Mouse (Mus musculus) mouse trophoblast stem cell (cell line): ENCODE measurements around the gene Gas2.

ENCODE experiments used
- in situ Hi-C, 2 experiments: fragments of 300-500 bp; cut with MseI, MboI; formaldehyde crosslinking; loops; 2 replicates in 1 of 2; 3 replicates in 1 of 2; pipeline ENCODE4 v1.15.1; 2025

The Gas2 gene

GRCm38 (mm10) chr7:51964681-51965080 is 102.9 kb downstream of the Gas2 start:
- in situ Hi-C loops, result no loop called here

GRCm38 (mm10) chr7:51967581-51967980 is 105.8 kb downstream of the Gas2 start:
- in situ Hi-C loops, result no loop called here

- in situ Hi-C loops, result no loop called here
Measured at GRCm38 (mm10) chr7:51969379-51969778, 107.6 kb downstream of the Gas2 start.

GRCm38 (mm10) chr7:51972252-51972855 is 110.5 kb downstream of the Gas2 start:
- in situ Hi-C loops, result loop anchor here (5.0 kb wide), 1 partner anchor 355 kb away; no protein-coding TSS in a partner anchor

GRCm38 (mm10) chr7:51973091-51973490 is 111.3 kb downstream of the Gas2 start:
- in situ Hi-C loops, result loop anchor here (5.0 kb wide), 1 partner anchor 356 kb away; no protein-coding TSS in a partner anchor

- in situ Hi-C loops, result loop anchor here (5.0 kb wide), 1 partner anchor 356 kb away; no protein-coding TSS in a partner anchor
Measured at GRCm38 (mm10) chr7:51973526-51973925, 111.7 kb downstream of the Gas2 start.

- in situ Hi-C loops, result no loop called here
Measured at GRCm38 (mm10) chr7:51975181-51975580, 113.4 kb downstream of the Gas2 start.

GRCm38 (mm10) chr7:51979271-51979670 is 117.5 kb downstream of the Gas2 start:
- in situ Hi-C loops, result no loop called here

GRCm38 (mm10) chr7:51982303-51982702 is 120.5 kb downstream of the Gas2 start:
- in situ Hi-C loops, result no loop called here

GRCm38 (mm10) chr7:51985763-51986162 is 123.9 kb downstream of the Gas2 start:
- in situ Hi-C loops, result no loop called here

GRCm38 (mm10) chr7:51986909-51987308 is 125.1 kb downstream of the Gas2 start:
- in situ Hi-C loops, result no loop called here

- in situ Hi-C loops, result no loop called here
Measured at GRCm38 (mm10) chr7:51991020-51991419, 129.2 kb downstream of the Gas2 start.

- in situ Hi-C loops, result no loop called here
Measured at GRCm38 (mm10) chr7:52005511-52006295, 143.9 kb downstream of the Gas2 start, which contains the start of gene Svip. TSS of gene Svip (minus strand) at chr7:52006018.

GRCm38 (mm10) chr7:52006296-52006630 is 144.4 kb downstream of the Gas2 start:
- in situ Hi-C loops, result no loop called here

GRCm38 (mm10) chr7:52007138-52007537 is 145.3 kb downstream of the Gas2 start:
- in situ Hi-C loops, result no loop called here

- in situ Hi-C loops, result no loop called here
Measured at GRCm38 (mm10) chr7:52013457-52013856, 151.6 kb downstream of the Gas2 start.

- in situ Hi-C loops, result no loop called here
Measured at GRCm38 (mm10) chr7:52015180-52015579, 153.4 kb downstream of the Gas2 start.

GRCm38 (mm10) chr7:52015628-52016027 is 153.8 kb downstream of the Gas2 start, which contains the start of gene 1700015G11Rik:
TSS of gene 1700015G11Rik (minus strand) at chr7:52015728.
- in situ Hi-C loops, result no loop called here

GRCm38 (mm10) chr7:52022039-52022438 is 160.2 kb downstream of the Gas2 start:
- in situ Hi-C loops, result no loop called here

- in situ Hi-C loops, result no loop called here
Measured at GRCm38 (mm10) chr7:52024050-52024626, 162.3 kb downstream of the Gas2 start.

GRCm38 (mm10) chr7:52037600-52038582 is 176.1 kb downstream of the Gas2 start:
- in situ Hi-C loops, result loop anchor here (25.0 kb wide), 1 partner anchor 349 kb away; no protein-coding TSS in a partner anchor
